Mouse (Mus musculus) ES-Bruce4 (cell line): ENCODE measurements at regions not wholly inside any gene's neighbourhood (a gene's known extent, or its start where the extent isn't known, plus 50 kb on each side); places are given as distances from the start of the nearest gene placed in this dataset.
A peak's percentile ranks its signal among the peaks of the same experiment; 100 is the strongest.
"Not testable (repeated sequence)": the region's sequence is repeated elsewhere in the genome, so short reads cannot be mapped to it uniquely, and the experiment has no call there.

ENCODE experiments used
- H3K27ac ChIP-seq: 2 replicates; pipeline ENCODE4 v1.5.1; 2012; ENCODE audit warnings: low read length, inconsistent platforms; ENCODE audit not compliant: insufficient read depth
- H3K27me3 ChIP-seq: 2 replicates; pipeline ENCODE4 v1.6.1; 2012; ENCODE audit warnings: mild to moderate bottlenecking, low read length, inconsistent platforms; ENCODE audit not compliant: control insufficient read depth, poor library complexity, insufficient read depth, severe bottlenecking
- H3K36me3 ChIP-seq: 2 replicates; pipeline ENCODE4 v1.6.1; 2012; ENCODE audit warnings: inconsistent platforms, mild to moderate bottlenecking, low read length, moderate library complexity; ENCODE audit not compliant: control insufficient read depth, poor library complexity, insufficient read depth, severe bottlenecking
- H3K4me1 ChIP-seq: one replicate; pipeline ENCODE4 v1.8.1; 2011; ENCODE audit warnings: low read length; ENCODE audit not compliant: control insufficient read depth, insufficient read depth
- H3K4me3 ChIP-seq: 2 replicates; pipeline ENCODE4 v1.5.1; 2011; ENCODE audit warnings: low read depth, mild to moderate bottlenecking, low read length
- H3K9ac ChIP-seq: 2 replicates; pipeline ENCODE4 v1.6.1; 2012; ENCODE audit warnings: low read depth, mild to moderate bottlenecking, inconsistent platforms; ENCODE audit not compliant: poor library complexity, severe bottlenecking
- H3K9me3 ChIP-seq: replicated peaks from 2 replicates; pipeline ENCODE4 v1.6.1; 2012; ENCODE audit warnings: mild to moderate bottlenecking, low read length, inconsistent platforms; ENCODE audit not compliant: control insufficient read depth, poor library complexity, insufficient read depth, severe bottlenecking
- CTCF ChIP-seq: IDR thresholded peaks from one replicate; pipeline ENCODE4 v1.8.1; 2011; ENCODE audit warnings: low read depth, low read length
- EP300 ChIP-seq: IDR thresholded peaks from 2 replicates; pipeline ENCODE4 v1.6.1; 2011; ENCODE audit warnings: low read depth, low read length; ENCODE audit not compliant: insufficient read depth
- POLR2A ChIP-seq: IDR thresholded peaks from one replicate; pipeline ENCODE4 v1.8.1; 2011; ENCODE audit warnings: low read length; ENCODE audit not compliant: insufficient read depth

GRCm38 (mm10) chrX:147265731-147266130 is 163.3 kb downstream of the Il13ra2 start:
- H3K27me3 ChIP-seq: no peaks in the 10 kb centered on the region
- H3K9ac ChIP-seq: no peak overlapping the region
- H3K27ac ChIP-seq: no peak overlapping the region
- H3K36me3 ChIP-seq: no peaks in the 10 kb centered on the region
- no peaks in the 10 kb centered on the region for H3K4me1 ChIP-seq
- no peaks in the 10 kb centered on the region for H3K9me3 ChIP-seq
- H3K4me3 ChIP-seq: no peak overlapping the region
- TF ChIP-seq CTCF (no peak), EP300 (no peak), POLR2A (no peak)

GRCm38 (mm10) chrX:147259131-147259530 is 169.9 kb downstream of the Il13ra2 start:
- no peak for TF ChIP-seq POLR2A
- TF ChIP-seq EP300: no peak
- TF ChIP-seq CTCF: no peak
- H3K4me1 ChIP-seq: no peaks in the 10 kb centered on the region
- no peak overlapping the region for H3K27ac ChIP-seq
- H3K9ac ChIP-seq: no peak overlapping the region
- H3K27me3 ChIP-seq: no peaks in the 10 kb centered on the region
- no peaks in the 10 kb centered on the region for H3K36me3 ChIP-seq
- H3K9me3 ChIP-seq: no peaks in the 10 kb centered on the region
- H3K4me3 ChIP-seq: no peak overlapping the region

- not testable (repeated sequence) for H3K9me3 ChIP-seq, H3K9ac ChIP-seq, H3K27me3 ChIP-seq, H3K36me3 ChIP-seq, H3K4me1 ChIP-seq, H3K4me3 ChIP-seq, H3K27ac ChIP-seq
- peak; percentile 78; the same call in 1 of the 2 replicates for TF ChIP-seq EP300
These were observed 175.4 kb downstream of the Il13ra2 start for GRCm38 (mm10) chrX:147253617-147254016.
